Mouse (Mus musculus): ENCODE data around the gene D6Ertd527e.

DNA sequence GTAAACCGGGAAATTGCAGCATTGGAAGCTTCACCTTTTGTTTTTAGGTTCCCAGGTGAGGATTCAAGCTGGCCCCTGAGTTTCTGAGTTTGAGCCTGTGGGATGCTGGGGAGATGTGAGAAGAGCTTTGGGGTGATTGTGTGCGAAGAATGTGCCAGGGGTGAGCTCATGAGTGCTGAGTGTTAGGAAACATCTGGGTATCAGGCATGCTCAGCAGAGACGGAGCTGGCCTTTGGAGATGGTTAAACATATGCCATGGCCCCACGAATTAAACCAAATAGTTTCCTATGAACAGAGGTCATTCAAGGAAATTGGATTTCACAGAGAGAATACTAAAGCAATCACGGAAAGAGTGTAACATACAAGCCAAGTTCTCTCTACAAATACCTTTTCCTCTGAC lies 37.7 kb downstream of the D6Ertd527e start:
- no peak for TF ChIP-seq CTCF (IDR thresholded peaks at IDR 0.05; ENCODE audit: low read depth)
- no peak for TF ChIP-seq EP300 (optimal IDR thresholded peaks at IDR 0.05)
